ENCODE assay signal across 23 mouse cellular contexts in the genomic region with DNA sequence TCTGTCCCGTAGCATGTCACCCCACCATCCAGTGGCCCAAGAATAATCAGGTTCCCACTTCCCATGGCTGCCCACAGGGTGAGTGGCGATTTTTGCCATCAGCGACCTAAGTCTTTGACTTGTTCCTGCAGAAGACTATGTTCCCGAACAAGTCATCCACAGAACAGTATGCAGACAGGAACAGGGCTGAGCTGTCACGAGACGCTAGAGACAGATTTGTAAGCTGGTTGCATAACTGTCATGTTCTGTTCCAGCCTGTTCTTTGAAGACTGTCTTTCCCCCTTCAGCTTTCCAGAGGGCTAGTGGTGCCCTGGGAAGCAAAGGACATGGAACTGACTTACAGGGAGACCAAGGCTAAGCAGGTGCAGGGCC.
DNase-seq lines count a peak whose midpoint lies in the region; ATAC-seq and TF ChIP-seq lines count a peak whose summit lies in the region.
"Had no signal": no experiment of that assay in that cellular context is flagged by ENCODE, and none has a peak within 500 bp of the region (broad histone marks: within the 10 kb centered on the region; RNA-seq: fewer than 3 reads in every experiment).

No protein-coding gene starts in this region.

- intact Hi-C loops in gastrocnemius, adult 2 months (cut with DNase I) = no loop called here

- H3K4me1 ChIP-seq in lung, adult 2 months (ENCODE audit: control insufficient read depth, insufficient read depth, low read length) = peaks cover 7% of the 10 kb centered on the region; the same call in 1 of the 2 replicates

- no peak for TF ChIP-seq CTCF in gastrocnemius, adult 2 months (IDR thresholded peaks at IDR 0.05)
- TF ChIP-seq CTCF in lung, adult 2 months (IDR thresholded peaks at IDR 0.05; ENCODE audit: insufficient read depth, low read length) = no peak

- WGBS in lung, adult 2 months = 59% methylated on average over 6 of the region's 6 CpGs

- no peak overlapping the region for H3K27ac ChIP-seq in gastrocnemius, adult 2 months
- H3K27ac ChIP-seq: embryonic facial prominence, embryonic 13.5 days; forebrain, embryonic 12.5 days; heart, adult 2 months; hindbrain, embryonic 10.5 days; hindbrain, embryonic 14.5 days had no signal

- ATAC-seq in granulocyte monocyte progenitor cell, adult 5-6 weeks (replicated peaks; ENCODE audit: poor library complexity, severe bottlenecking) = peak; percentile 13; the same call in 1 of the 2 replicates
- peak; percentile 21 for ATAC-seq in megakaryocyte progenitor cell, adult 5-6 weeks (replicated peaks; ENCODE audit: poor library complexity)
- ATAC-seq: CD4-positive, CD25-positive, alpha-beta regulatory T cell, adult 4 months; forebrain, embryonic 16.5 days had no signal

- no peak for TF ChIP-seq POLR2A in lung, adult 2 months (IDR thresholded peaks at IDR 0.05; ENCODE audit: borderline replicate concordance, extremely low read depth, low read depth, low read length)

- peak; percentile 7 for DNase-seq in gastrocnemius, adult 18-20 months (ENCODE audit: low spot score)
- DNase-seq in gastrocnemius, adult 2 months = no peak
- DNase-seq in lung, postnatal 25 days (ENCODE audit: low spot score) = peak; percentile 55
- DNase-seq in lung, adult 2 months = no peak
- no peak for DNase-seq in kidney, postnatal 4 days
- no peak for DNase-seq in frontal cortex, postnatal 25 days (ENCODE audit: low spot score in 2 of 2)
- DNase-seq: adrenal gland, adult 8-10 months; adrenal gland, postnatal 36 days; B cell, adult 2 months; cerebellum, adult 11-12 months; cerebellum, adult 9-10 months; cerebellum, postnatal 36 days; gastrocnemius, postnatal 36 days; heart, adult 2 months had no signal

- no peak overlapping the region for H3K4me3 ChIP-seq in gastrocnemius, adult 2 months
- no peak overlapping the region for H3K4me3 ChIP-seq in lung, adult 2 months (replicated peaks; ENCODE audit: extremely low read depth, low read depth, low read length)
- H3K4me3 ChIP-seq: embryonic facial prominence, embryonic 13.5 days; forebrain, embryonic 12.5 days; heart, adult 2 months; heart, embryonic 12.5 days; hindbrain, embryonic 10.5 days had no signal

Comparison
In these comparisons a context has a peak if more than half of its experiments do, and no peak if none do; other contexts are left out.
1. DNase-seq: peak in gastrocnemius, adult 18-20 months (single experiment) and lung, postnatal 25 days (single experiment); none in gastrocnemius, adult 2 months (single experiment), lung, adult 2 months (single experiment), kidney, postnatal 4 days (0 of 2) and frontal cortex, postnatal 25 days (0 of 2).